Mouse (Mus musculus): Measurements from ENCODE around the gene Dusp2.

DNA sequence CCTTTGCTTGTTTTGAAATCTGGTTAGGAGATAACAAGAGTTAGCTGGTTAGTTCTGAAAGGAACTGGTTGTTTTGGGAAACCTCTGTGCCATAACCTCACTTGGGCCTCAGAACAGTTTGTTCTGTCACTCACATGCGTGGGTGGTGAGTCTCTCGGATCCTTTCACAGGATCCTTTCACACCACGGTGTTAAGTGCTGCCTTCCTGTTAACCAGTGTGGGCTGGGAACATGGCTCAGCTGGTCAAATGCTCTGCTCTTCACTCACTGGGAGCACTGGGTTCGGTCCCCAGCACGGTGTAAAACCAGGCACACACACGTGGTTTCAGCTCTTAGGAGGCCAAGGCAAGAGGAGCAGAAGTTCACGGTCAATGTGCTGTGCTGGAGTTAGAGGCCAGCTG is 11.5 kb upstream of the Dusp2 start:
- TF ChIP-seq POLR2A (IDR thresholded peaks at IDR 0.05; ENCODE audit: control insufficient read depth, extremely low read depth, insufficient read depth, low read length, poor library complexity) (no peak), CTCF (IDR thresholded peaks at IDR 0.05; ENCODE audit: borderline replicate concordance, control insufficient read depth, extremely low read depth, insufficient read depth, low read length, poor library complexity) (no peak)

All from thymus, adult 2 months (tissue).